Mouse (Mus musculus): Measurements from ENCODE around the gene Slc2a1. TPM values are rescaled to one million over a fixed set of nuclear protein-coding genes. Genes with fewer than 3 reads are reported as not detected.

Gene Slc2a1
- polyA plus RNA-seq, 2 experiments = 108 to 141 TPM

- ATAC-seq (ENCODE audit: low FRiP score, low read depth) (no peak), DNase-seq (ENCODE audit: low spot score) (no peak)
- Histone ChIP-seq H3K4me1 (ENCODE audit: control insufficient read depth, insufficient read depth, low read length) (peaks cover 2% of the 10 kb centered on the region; the same call in 1 of the 2 replicates), H3K4me3 (replicated peaks; ENCODE audit: low read length) (no peak overlapping the region), H3K4me2 (replicated peaks; ENCODE audit: low read depth, low read length, severe bottlenecking) (no peak overlapping the region), H3K27ac (replicated peaks; ENCODE audit: low read depth, low read length) (no peak overlapping the region), H3K9me3 (ENCODE audit: control insufficient read depth, low read length) (no peaks in the 10 kb centered on the region), H3K27me3 (ENCODE audit: control insufficient read depth, insufficient read depth, low read length) (no peaks in the 10 kb centered on the region), H3K36me3 (ENCODE audit: control insufficient read depth, insufficient read depth, low read length) (no peaks in the 10 kb centered on the region), H3K9ac (ENCODE audit: low read depth, low read length, severe bottlenecking) (no peak overlapping the region)
- no peak for TF ChIP-seq POLR2A (IDR thresholded peaks at IDR 0.05; ENCODE audit: borderline replicate concordance, extremely low read depth, insufficient read depth, insufficient read length)
- WGBS = 97% methylated on average over 4 of the region's 4 CpGs
Measured at GRCm38 (mm10) chr4:119097421-119097820, 11.1 kb upstream of the Slc2a1 start.

DNA sequence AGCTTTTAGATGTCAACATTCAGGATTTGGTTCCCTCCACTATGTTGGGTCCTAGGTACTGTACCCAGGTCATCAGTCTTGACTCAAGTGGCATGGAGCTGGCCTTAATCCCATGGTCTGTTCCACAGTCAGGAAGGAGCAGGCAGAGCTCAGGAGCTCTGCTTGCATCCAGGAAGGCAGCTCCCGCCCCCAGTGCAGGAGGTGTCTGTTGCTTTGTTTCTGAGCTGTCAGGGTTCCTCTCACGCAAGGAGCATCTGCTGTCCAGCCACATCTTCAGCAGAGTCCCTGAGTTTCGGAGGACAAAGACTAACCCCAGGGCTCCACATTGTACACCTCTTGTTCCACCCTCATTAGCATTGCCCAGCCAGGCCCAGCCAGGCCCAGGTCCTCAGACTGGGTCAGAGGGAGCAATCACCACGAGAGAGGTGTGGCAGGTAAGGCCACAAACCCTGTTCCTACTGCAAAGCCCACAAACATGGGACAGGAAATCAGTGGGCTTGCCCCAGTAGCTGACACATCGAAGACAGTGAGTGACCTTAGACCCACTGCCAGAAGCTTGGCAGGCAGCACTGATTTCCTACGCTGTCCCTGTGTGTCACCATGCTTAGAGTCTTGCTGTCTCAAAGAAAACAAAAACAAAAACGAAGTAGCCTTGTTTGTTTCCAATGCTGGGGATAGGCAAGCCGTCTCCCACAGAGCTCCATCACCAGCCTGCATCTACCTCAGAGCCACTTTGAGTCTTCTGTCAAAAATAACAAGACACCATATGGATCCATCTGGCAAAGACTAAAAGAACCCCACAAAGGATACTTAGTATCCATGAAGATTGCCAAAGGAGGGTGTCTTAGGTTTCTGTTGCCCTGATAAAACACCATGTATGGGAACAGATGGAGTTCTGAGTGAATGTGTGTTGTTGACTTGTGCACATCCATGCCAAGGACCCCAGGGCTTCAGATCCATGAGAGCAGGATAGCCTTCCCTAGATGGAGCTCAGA, 10.0 kb upstream of the Slc2a1 start:
- peaks cover 2% of the 10 kb centered on the region; the same call in 1 of the 2 replicates for H3K4me1 ChIP-seq (ENCODE audit: control insufficient read depth, insufficient read depth, low read length)
- 71% methylated on average over 8 of the region's 8 CpGs for WGBS
- no peaks in the 10 kb centered on the region for H3K27me3 ChIP-seq (ENCODE audit: control insufficient read depth, insufficient read depth, low read length)
- H3K9me3 ChIP-seq (ENCODE audit: control insufficient read depth, low read length) = no peaks in the 10 kb centered on the region
- H3K4me2 ChIP-seq (replicated peaks; ENCODE audit: low read depth, low read length, severe bottlenecking) = no peak overlapping the region
- no peak overlapping the region for H3K27ac ChIP-seq (replicated peaks; ENCODE audit: low read depth, low read length)
- H3K4me3 ChIP-seq (replicated peaks; ENCODE audit: low read length) = no peak overlapping the region
- DNase-seq (ENCODE audit: low spot score) (no peak), ATAC-seq (ENCODE audit: low FRiP score, low read depth) (no peak)
- no peak overlapping the region for H3K9ac ChIP-seq (ENCODE audit: low read depth, low read length, severe bottlenecking)
- no peaks in the 10 kb centered on the region for H3K36me3 ChIP-seq (ENCODE audit: control insufficient read depth, insufficient read depth, low read length)
- TF ChIP-seq POLR2A (IDR thresholded peaks at IDR 0.05; ENCODE audit: borderline replicate concordance, extremely low read depth, insufficient read depth, insufficient read length) = no peak

GRCm38 (mm10) chr4:119101392-119101791, 7.1 kb upstream of the Slc2a1 start:
- TF ChIP-seq POLR2A (IDR thresholded peaks at IDR 0.05; ENCODE audit: borderline replicate concordance, extremely low read depth, insufficient read depth, insufficient read length) = no peak
- WGBS = 82% methylated on average over 3 of the region's 3 CpGs
- ATAC-seq (ENCODE audit: low FRiP score, low read depth) = no peak
- DNase-seq (ENCODE audit: low spot score) = no peak
- H3K4me1 ChIP-seq (ENCODE audit: control insufficient read depth, insufficient read depth, low read length) = peaks cover 13% of the 10 kb centered on the region; the same call in 1 of the 2 replicates
- H3K27ac ChIP-seq (replicated peaks; ENCODE audit: low read depth, low read length) = no peak overlapping the region
- H3K9me3 ChIP-seq (ENCODE audit: control insufficient read depth, low read length) = no peaks in the 10 kb centered on the region
- H3K36me3 ChIP-seq (ENCODE audit: control insufficient read depth, insufficient read depth, low read length) = no peaks in the 10 kb centered on the region
- no peaks in the 10 kb centered on the region for H3K27me3 ChIP-seq (ENCODE audit: control insufficient read depth, insufficient read depth, low read length)
- no peak overlapping the region for H3K9ac ChIP-seq (ENCODE audit: low read depth, low read length, severe bottlenecking)
- H3K4me2 ChIP-seq (replicated peaks; ENCODE audit: low read depth, low read length, severe bottlenecking) = no peak overlapping the region
- no peak overlapping the region for H3K4me3 ChIP-seq (replicated peaks; ENCODE audit: low read length)

DNA sequence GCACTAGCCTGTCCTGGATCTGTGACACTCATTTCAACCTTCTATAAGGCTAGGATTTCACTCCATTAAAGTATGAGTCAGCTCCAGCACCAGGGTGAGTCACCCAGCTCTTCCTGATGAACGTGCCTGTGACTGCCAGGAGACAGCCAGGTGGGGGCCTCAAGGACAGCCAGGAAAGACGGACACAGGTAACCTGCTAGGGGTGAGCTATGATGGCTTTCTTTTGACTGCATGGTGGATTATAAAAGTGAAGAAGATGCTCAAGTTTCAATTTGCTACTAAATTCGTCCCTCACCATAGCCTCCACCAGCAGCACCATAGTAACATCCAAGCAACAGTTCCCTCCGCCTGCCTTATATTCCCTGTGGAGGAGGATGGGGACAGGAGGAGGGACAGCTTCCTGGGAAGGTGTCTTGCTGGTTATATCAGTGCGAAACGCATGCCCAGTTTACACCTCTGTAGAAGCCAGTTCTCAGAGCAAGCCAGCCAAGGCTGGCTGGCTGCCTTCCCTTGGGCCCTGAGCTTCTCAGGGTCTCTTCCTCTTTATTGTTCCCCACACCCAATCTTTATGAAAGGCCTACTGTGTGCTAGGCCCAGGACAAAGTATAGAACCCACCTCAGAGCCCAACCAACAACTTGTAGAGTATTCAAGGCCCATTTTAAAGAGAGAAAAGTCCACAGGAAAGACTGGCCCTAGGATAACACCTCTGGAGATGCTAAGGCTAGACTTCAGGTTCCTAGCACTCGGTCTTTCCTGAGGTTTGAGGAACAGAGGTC, 6.0 kb upstream of the Slc2a1 start:
- Histone ChIP-seq H3K27me3 (ENCODE audit: control insufficient read depth, insufficient read depth, low read length) (no peaks in the 10 kb centered on the region), H3K9me3 (ENCODE audit: control insufficient read depth, low read length) (no peaks in the 10 kb centered on the region), H3K4me3 (replicated peaks; ENCODE audit: low read length) (no peak overlapping the region), H3K4me1 (ENCODE audit: control insufficient read depth, insufficient read depth, low read length) (peaks cover 20% of the 10 kb centered on the region), H3K9ac (ENCODE audit: low read depth, low read length, severe bottlenecking) (no peak overlapping the region), H3K27ac (replicated peaks; ENCODE audit: low read depth, low read length) (no peak overlapping the region), H3K36me3 (ENCODE audit: control insufficient read depth, insufficient read depth, low read length) (no peaks in the 10 kb centered on the region), H3K4me2 (replicated peaks; ENCODE audit: low read depth, low read length, severe bottlenecking) (no peak overlapping the region)
- DNase-seq (ENCODE audit: low spot score) (no peak), ATAC-seq (ENCODE audit: low FRiP score, low read depth) (no peak)
- 62% methylated on average over 7 of the region's 7 CpGs for WGBS
- no peak for TF ChIP-seq POLR2A (IDR thresholded peaks at IDR 0.05; ENCODE audit: borderline replicate concordance, extremely low read depth, insufficient read depth, insufficient read length)

DNA sequence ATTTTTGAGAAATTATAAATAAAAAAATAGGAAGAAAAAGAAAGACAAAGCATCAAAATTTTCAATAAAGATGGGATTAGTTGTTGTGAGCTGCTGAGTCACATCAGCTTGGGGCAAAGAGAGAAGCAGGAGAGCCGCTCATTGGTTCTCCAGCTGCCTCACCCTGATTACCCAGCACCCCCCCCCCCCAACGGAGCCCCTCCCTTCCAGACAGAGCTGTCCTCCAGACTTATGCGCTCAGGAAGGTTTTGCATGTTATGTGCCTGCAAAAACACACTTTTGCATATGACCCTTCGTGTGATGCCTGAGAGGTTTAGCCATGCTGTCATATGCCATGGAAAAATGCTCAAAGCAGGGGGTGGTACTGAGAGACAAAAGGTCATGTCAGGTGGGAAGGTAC, 3.7 kb upstream of the Slc2a1 start:
- 45% methylated on average over 4 of the region's 4 CpGs for WGBS
- H3K4me3 ChIP-seq (replicated peaks; ENCODE audit: low read length) = no peak overlapping the region
- TF ChIP-seq POLR2A (IDR thresholded peaks at IDR 0.05; ENCODE audit: borderline replicate concordance, extremely low read depth, insufficient read depth, insufficient read length) = no peak
- H3K27me3 ChIP-seq (ENCODE audit: control insufficient read depth, insufficient read depth, low read length) = no peaks in the 10 kb centered on the region
- no peak overlapping the region for H3K9ac ChIP-seq (ENCODE audit: low read depth, low read length, severe bottlenecking)
- H3K27ac ChIP-seq (replicated peaks; ENCODE audit: low read depth, low read length) = peak overlapping the region; percentile 86; the same call in 1 of the 2 replicates
- 0 out of 2 replicates have a peak overlapping the region, but pooled peaks have one; percentile 57 for H3K4me2 ChIP-seq (replicated peaks; ENCODE audit: low read depth, low read length, severe bottlenecking)
- ATAC-seq (ENCODE audit: low FRiP score, low read depth) = no peak
- H3K9me3 ChIP-seq (ENCODE audit: control insufficient read depth, low read length) = no peaks in the 10 kb centered on the region
- no peak for DNase-seq (ENCODE audit: low spot score)
- H3K4me1 ChIP-seq (ENCODE audit: control insufficient read depth, insufficient read depth, low read length) = peaks cover 28% of the 10 kb centered on the region
- no peaks in the 10 kb centered on the region for H3K36me3 ChIP-seq (ENCODE audit: control insufficient read depth, insufficient read depth, low read length)
